Mouse (Mus musculus) liver, embryonic 14.5 days (tissue): ENCODE measurements around the gene Unc13a.

ENCODE experiments used
- CTCF ChIP-seq: IDR thresholded peaks from 2 replicates; pipeline ENCODE4 v1.5.1; 2016; ENCODE audit warnings: antibody characterized with exemption, low read depth, control low read depth
- EP300 ChIP-seq: IDR thresholded peaks from 2 replicates; pipeline ENCODE4 v1.6.1; 2016; ENCODE audit warnings: antibody characterized with exemption, low read depth

DNA sequence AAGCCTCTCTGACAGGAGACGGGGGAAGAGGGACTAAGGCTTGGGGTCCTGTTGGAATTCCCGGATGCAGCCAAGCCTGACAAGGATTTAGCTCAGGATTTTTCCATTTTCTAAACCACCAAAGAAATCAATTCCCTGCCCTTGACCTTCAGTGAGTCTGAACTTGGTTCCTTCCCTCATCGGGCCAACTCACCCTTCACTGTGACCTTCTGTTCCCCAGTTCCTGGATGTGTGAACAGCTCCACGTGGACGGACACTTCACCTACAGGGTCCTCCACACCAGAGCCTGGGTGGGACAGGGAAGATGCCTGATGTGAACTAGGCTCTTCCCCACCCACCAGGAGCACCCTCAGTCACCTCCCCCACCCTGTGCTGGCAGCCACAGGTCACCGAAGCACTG, 40.8 kb downstream of the Unc13a start:
- no peak for TF ChIP-seq CTCF
- TF ChIP-seq EP300 = no peak
